Mouse (Mus musculus): ENCODE data around the gene Gcnt2.

GRCm38 (mm10) chr13:40953231-40953630, 93.7 kb downstream of the Gcnt2 start:
- no peak for TF ChIP-seq EP300 (IDR thresholded peaks at IDR 0.05; ENCODE audit: insufficient read depth, low read depth, low read length)
- TF ChIP-seq POLR2A (IDR thresholded peaks at IDR 0.05; ENCODE audit: insufficient read depth, low read length), result no peak
- TF ChIP-seq CTCF (IDR thresholded peaks at IDR 0.05; ENCODE audit: low read depth, low read length), result no peak

All from ES-Bruce4 (cell line).